Mouse (Mus musculus) megakaryocyte, embryonic 14.5 days (primary cell): ENCODE measurements around the gene Smim24.

ENCODE experiments used
- FLI1 ChIP-seq: IDR thresholded peaks from 2 replicates; pipeline ENCODE4 v1.6.1; 2012; ENCODE audit warnings: low read length, inconsistent platforms, mixed read lengths
- GATA1 ChIP-seq: IDR thresholded peaks from 3 replicates; pipeline ENCODE4 v1.6.1; 2012; ENCODE audit warnings: mixed read lengths, low read length, inconsistent platforms, borderline replicate concordance

- no peak for TF ChIP-seq GATA1
- TF ChIP-seq FLI1: no peak
Observed at GRCm38 (mm10) chr10:81410350-81410749, 17.5 kb downstream of the Smim24 start.
